Mouse (Mus musculus): ENCODE measurements around the gene Rab14. TPM values are rescaled to one million over a fixed set of nuclear protein-coding genes. Genes with fewer than 3 reads are reported as not detected.

Gene Rab14
- polyA plus RNA-seq, 1 experiment from 2014 or later: 292 TPM

- no peak for ATAC-seq (ENCODE audit: insufficient read depth, low FRiP score)
- peaks cover 28% of the 10 kb centered on the region for H3K36me3 ChIP-seq (ENCODE audit: control insufficient read depth, insufficient read depth, low read length)
Observed at GRCm38 (mm10) chr2:35151303-35151882, 49.5 kb downstream of the Rab14 start.

GRCm38 (mm10) chr2:35148806-35149205 is 52.1 kb downstream of the Rab14 start:
- 91% methylated on average over 10 of the region's 10 CpGs for WGBS
- H3K4me3 ChIP-seq (replicated peaks; ENCODE audit: low read length): no peak overlapping the region
- H3K4me2 ChIP-seq (ENCODE audit: low read depth, low read length): no peak overlapping the region
- H3K9ac ChIP-seq (ENCODE audit: low read length): no peak overlapping the region
- peaks cover 32% of the 10 kb centered on the region for H3K36me3 ChIP-seq (ENCODE audit: control insufficient read depth, insufficient read depth, low read length)
- H3K4me1 ChIP-seq (ENCODE audit: control insufficient read depth, insufficient read depth, low read length): no peaks in the 10 kb centered on the region
- no peaks in the 10 kb centered on the region for H3K9me3 ChIP-seq (replicated peaks; ENCODE audit: control insufficient read depth, low read length)
- no peaks in the 10 kb centered on the region for H3K27me3 ChIP-seq (ENCODE audit: control insufficient read depth, insufficient read depth, low read length)
- H3K27ac ChIP-seq (ENCODE audit: low read length): no peak overlapping the region
- ATAC-seq (ENCODE audit: insufficient read depth, low FRiP score): no peak

More at GRCm38 (mm10) chr2:35151303-35151882, 49.5 kb downstream of the Rab14 start:
- Histone ChIP-seq H3K27ac (ENCODE audit: low read length) (no peak overlapping the region), H3K9me3 (replicated peaks; ENCODE audit: control insufficient read depth, low read length) (no peaks in the 10 kb centered on the region), H3K4me2 (ENCODE audit: low read depth, low read length) (no peak overlapping the region), H3K27me3 (ENCODE audit: control insufficient read depth, insufficient read depth, low read length) (no peaks in the 10 kb centered on the region), H3K4me3 (replicated peaks; ENCODE audit: low read length) (no peak overlapping the region), H3K4me1 (ENCODE audit: control insufficient read depth, insufficient read depth, low read length) (no peaks in the 10 kb centered on the region), H3K9ac (ENCODE audit: low read length) (no peak overlapping the region)
- 93% methylated on average over 13 of the region's 13 CpGs for WGBS

- H3K36me3 ChIP-seq (ENCODE audit: control insufficient read depth, insufficient read depth, low read length): peaks cover 19% of the 10 kb centered on the region
- no peak for ATAC-seq (ENCODE audit: insufficient read depth, low FRiP score)
- no peaks in the 10 kb centered on the region for H3K4me1 ChIP-seq (ENCODE audit: control insufficient read depth, insufficient read depth, low read length)
- WGBS: 93% methylated on average over 3 of the region's 3 CpGs
- no peak overlapping the region for H3K27ac ChIP-seq (ENCODE audit: low read length)
- no peak overlapping the region for H3K9ac ChIP-seq (ENCODE audit: low read length)
- no peaks in the 10 kb centered on the region for H3K27me3 ChIP-seq (ENCODE audit: control insufficient read depth, insufficient read depth, low read length)
- H3K4me3 ChIP-seq (replicated peaks; ENCODE audit: low read length): no peak overlapping the region
- H3K4me2 ChIP-seq (ENCODE audit: low read depth, low read length): no peak overlapping the region
- no peaks in the 10 kb centered on the region for H3K9me3 ChIP-seq (replicated peaks; ENCODE audit: control insufficient read depth, low read length)
Observed at GRCm38 (mm10) chr2:35141673-35142072, 59.2 kb downstream of the Rab14 start.

- 76% methylated on average over 1 of the region's 1 CpGs for WGBS
- H3K36me3 ChIP-seq (ENCODE audit: control insufficient read depth, insufficient read depth, low read length): peaks cover 9% of the 10 kb centered on the region; the same call in 1 of the 2 replicates
- 0 out of 2 replicates have a peak, but pooled peaks cover 2% of the 10 kb centered on the region for H3K4me1 ChIP-seq (ENCODE audit: control insufficient read depth, insufficient read depth, low read length)
- no peak overlapping the region for H3K27ac ChIP-seq (ENCODE audit: low read length)
- no peaks in the 10 kb centered on the region for H3K27me3 ChIP-seq (ENCODE audit: control insufficient read depth, insufficient read depth, low read length)
- ATAC-seq (ENCODE audit: insufficient read depth, low FRiP score): no peak
- H3K4me2 ChIP-seq (ENCODE audit: low read depth, low read length): no peak overlapping the region
- no peak overlapping the region for H3K4me3 ChIP-seq (replicated peaks; ENCODE audit: low read length)
- no peaks in the 10 kb centered on the region for H3K9me3 ChIP-seq (replicated peaks; ENCODE audit: control insufficient read depth, low read length)
- H3K9ac ChIP-seq (ENCODE audit: low read length): no peak overlapping the region
Observed at GRCm38 (mm10) chr2:35138576-35138975, 62.3 kb downstream of the Rab14 start.

GRCm38 (mm10) chr2:35133891-35134290 is 67.0 kb downstream of the Rab14 start:
- H3K4me3 ChIP-seq (replicated peaks; ENCODE audit: low read length): no peak overlapping the region
- no peak overlapping the region for H3K9ac ChIP-seq (ENCODE audit: low read length)
- H3K4me1 ChIP-seq (ENCODE audit: control insufficient read depth, insufficient read depth, low read length): peaks cover 6% of the 10 kb centered on the region
- WGBS: 74% methylated on average over 5 of the region's 5 CpGs
- no peak overlapping the region for H3K27ac ChIP-seq (ENCODE audit: low read length)
- H3K27me3 ChIP-seq (ENCODE audit: control insufficient read depth, insufficient read depth, low read length): no peaks in the 10 kb centered on the region
- H3K36me3 ChIP-seq (ENCODE audit: control insufficient read depth, insufficient read depth, low read length): peaks cover 8% of the 10 kb centered on the region; the same call in 1 of the 2 replicates
- ATAC-seq (ENCODE audit: insufficient read depth, low FRiP score): no peak
- no peaks in the 10 kb centered on the region for H3K9me3 ChIP-seq (replicated peaks; ENCODE audit: control insufficient read depth, low read length)
- H3K4me2 ChIP-seq (ENCODE audit: low read depth, low read length): no peak overlapping the region

- Histone ChIP-seq H3K9ac (ENCODE audit: low read length) (peak overlapping the region; percentile 77), H3K4me3 (replicated peaks; ENCODE audit: low read length) (peak overlapping the region; percentile 68), H3K36me3 (ENCODE audit: control insufficient read depth, insufficient read depth, low read length) (peaks cover 5% of the 10 kb centered on the region; the same call in 1 of the 2 replicates), H3K27me3 (ENCODE audit: control insufficient read depth, insufficient read depth, low read length) (no peaks in the 10 kb centered on the region), H3K4me2 (ENCODE audit: low read depth, low read length) (peak overlapping the region; percentile 80), H3K27ac (ENCODE audit: low read length) (peak overlapping the region; percentile 96), H3K9me3 (replicated peaks; ENCODE audit: control insufficient read depth, low read length) (no peaks in the 10 kb centered on the region), H3K4me1 (ENCODE audit: control insufficient read depth, insufficient read depth, low read length) (peaks cover 6% of the 10 kb centered on the region)
- 6% methylated on average over 5 of the region's 5 CpGs for WGBS
- ATAC-seq (ENCODE audit: insufficient read depth, low FRiP score): no peak
Observed at GRCm38 (mm10) chr2:35132662-35133055, 68.3 kb downstream of the Rab14 start.

GRCm38 (mm10) chr2:35131991-35132661 is 68.8 kb downstream of the Rab14 start:
- Histone ChIP-seq H3K9me3 (replicated peaks; ENCODE audit: control insufficient read depth, low read length) (no peaks in the 10 kb centered on the region), H3K9ac (ENCODE audit: low read length) (peak overlapping the region; percentile 77), H3K27ac (ENCODE audit: low read length) (peak overlapping the region; percentile 96), H3K4me3 (replicated peaks; ENCODE audit: low read length) (peak overlapping the region; percentile 68), H3K36me3 (ENCODE audit: control insufficient read depth, insufficient read depth, low read length) (no peaks in the 10 kb centered on the region), H3K27me3 (ENCODE audit: control insufficient read depth, insufficient read depth, low read length) (no peaks in the 10 kb centered on the region), H3K4me2 (ENCODE audit: low read depth, low read length) (peak overlapping the region; percentile 80), H3K4me1 (ENCODE audit: control insufficient read depth, insufficient read depth, low read length) (peaks cover 6% of the 10 kb centered on the region)
- ATAC-seq (ENCODE audit: insufficient read depth, low FRiP score): peak; percentile 99
- WGBS: under 1% methylated on average over 21 of the region's 21 CpGs

- Histone ChIP-seq H3K4me1 (ENCODE audit: control insufficient read depth, insufficient read depth, low read length) (peaks cover 6% of the 10 kb centered on the region), H3K9ac (ENCODE audit: low read length) (peak overlapping the region; percentile 30; the same call in 1 of the 2 replicates), H3K4me2 (ENCODE audit: low read depth, low read length) (peak overlapping the region; percentile 49), H3K27me3 (ENCODE audit: control insufficient read depth, insufficient read depth, low read length) (no peaks in the 10 kb centered on the region), H3K27ac (ENCODE audit: low read length) (peak overlapping the region; percentile 96), H3K36me3 (ENCODE audit: control insufficient read depth, insufficient read depth, low read length) (no peaks in the 10 kb centered on the region), H3K9me3 (replicated peaks; ENCODE audit: control insufficient read depth, low read length) (no peaks in the 10 kb centered on the region), H3K4me3 (replicated peaks; ENCODE audit: low read length) (peak overlapping the region; percentile 68)
- no peak for ATAC-seq (ENCODE audit: insufficient read depth, low FRiP score)
Observed at GRCm38 (mm10) chr2:35131491-35131890, 69.4 kb downstream of the Rab14 start.
